Mouse (Mus musculus) ES-Bruce4 (cell line): Measurements from ENCODE around the gene Dnajc25. TPM values are rescaled to one million over a fixed set of nuclear protein-coding genes. Genes with fewer than 3 reads are reported as not detected.

Source experiments
- H3K27ac ChIP-seq: 2 replicates; pipeline ENCODE4 v1.5.1; 2012; ENCODE audit warnings: low read length, inconsistent platforms; ENCODE audit not compliant: insufficient read depth
- H3K27me3 ChIP-seq: 2 replicates; pipeline ENCODE4 v1.6.1; 2012; ENCODE audit warnings: mild to moderate bottlenecking, low read length, inconsistent platforms; ENCODE audit not compliant: control insufficient read depth, poor library complexity, insufficient read depth, severe bottlenecking
- H3K36me3 ChIP-seq: 2 replicates; pipeline ENCODE4 v1.6.1; 2012; ENCODE audit warnings: inconsistent platforms, mild to moderate bottlenecking, low read length, moderate library complexity; ENCODE audit not compliant: control insufficient read depth, poor library complexity, insufficient read depth, severe bottlenecking
- H3K4me1 ChIP-seq: one replicate; pipeline ENCODE4 v1.8.1; 2011; ENCODE audit warnings: low read length; ENCODE audit not compliant: control insufficient read depth, insufficient read depth
- H3K4me3 ChIP-seq: 2 replicates; pipeline ENCODE4 v1.5.1; 2011; ENCODE audit warnings: low read depth, mild to moderate bottlenecking, low read length
- H3K9ac ChIP-seq: 2 replicates; pipeline ENCODE4 v1.6.1; 2012; ENCODE audit warnings: low read depth, mild to moderate bottlenecking, inconsistent platforms; ENCODE audit not compliant: poor library complexity, severe bottlenecking
- H3K9me3 ChIP-seq: replicated peaks from 2 replicates; pipeline ENCODE4 v1.6.1; 2012; ENCODE audit warnings: mild to moderate bottlenecking, low read length, inconsistent platforms; ENCODE audit not compliant: control insufficient read depth, poor library complexity, insufficient read depth, severe bottlenecking
- CTCF ChIP-seq: IDR thresholded peaks from one replicate; pipeline ENCODE4 v1.8.1; 2011; ENCODE audit warnings: low read depth, low read length
- EP300 ChIP-seq: IDR thresholded peaks from 2 replicates; pipeline ENCODE4 v1.6.1; 2011; ENCODE audit warnings: low read depth, low read length; ENCODE audit not compliant: insufficient read depth
- POLR2A ChIP-seq: IDR thresholded peaks from one replicate; pipeline ENCODE4 v1.8.1; 2011; ENCODE audit warnings: low read length; ENCODE audit not compliant: insufficient read depth
- polyA plus RNA-seq: library from polyadenylated mRNA; stranded (reverse); fragments of >200 nt; gene quantifications from 2 replicates; pipeline ENCODE4 v1.2.4, GENCODE M21; 2011; ENCODE audit warnings: low read depth; ENCODE audit not compliant: missing spikeins, insufficient read depth, insufficient read length

Gene Dnajc25
- polyA plus RNA-seq, 1 experiment, result 6.1 TPM

- Histone ChIP-seq H3K9me3 (no peaks in the 10 kb centered on the region), H3K27me3 (no peaks in the 10 kb centered on the region), H3K27ac (no peak overlapping the region), H3K4me1 (no peaks in the 10 kb centered on the region), H3K9ac (no peak overlapping the region), H3K4me3 (no peak overlapping the region), H3K36me3 (no peaks in the 10 kb centered on the region)
- TF ChIP-seq POLR2A, result no peak
- no peak for TF ChIP-seq CTCF
- no peak for TF ChIP-seq EP300
Measured at GRCm38 (mm10) chr4:59062526-59062925, 67.7 kb downstream of the Dnajc25 start.

- Histone ChIP-seq H3K4me1 (no peaks in the 10 kb centered on the region), H3K4me3 (no peak overlapping the region), H3K9ac (no peak overlapping the region), H3K27me3 (no peaks in the 10 kb centered on the region), H3K9me3 (no peaks in the 10 kb centered on the region), H3K27ac (no peak overlapping the region), H3K36me3 (no peaks in the 10 kb centered on the region)
- TF ChIP-seq CTCF (no peak), EP300 (no peak)
Measured at GRCm38 (mm10) chr4:59069276-59069675, 74.4 kb downstream of the Dnajc25 start.

Other genes starting within 250 kb of the Dnajc25 start
- gene Olfr267, start 207.3 kb upstream of the Dnajc25 start, polyA plus RNA-seq, result not detected in 2 replicates
- 58.0 and 65.2 TPM in 2 replicates for gene Ecpas, start 82.3 kb upstream of the Dnajc25 start, polyA plus RNA-seq
- gene Zkscan16, start 51.4 kb upstream of the Dnajc25 start, polyA plus RNA-seq, result 0.49 and 1.2 TPM in 2 replicates
- 17.9 and 19.8 TPM in 2 replicates for gene Ptgr1, start 7.9 kb upstream of the Dnajc25 start, polyA plus RNA-seq
- not detected in 2 replicates for gene Gm20503, start 8.1 kb downstream of the Dnajc25 start, polyA plus RNA-seq
- 18.3 and 18.4 TPM in 2 replicates for gene Gng10, start 40.0 kb downstream of the Dnajc25 start, polyA plus RNA-seq
- gene AI481877, start 143.9 kb downstream of the Dnajc25 start, polyA plus RNA-seq, result 0.85 and 1.0 TPM in 2 replicates
- 60.0 and 61.2 TPM in 2 replicates for gene Ugcg, start 194.2 kb downstream of the Dnajc25 start, polyA plus RNA-seq